Mouse (Mus musculus): ENCODE measurements around the gene Tmem53.

DNA sequence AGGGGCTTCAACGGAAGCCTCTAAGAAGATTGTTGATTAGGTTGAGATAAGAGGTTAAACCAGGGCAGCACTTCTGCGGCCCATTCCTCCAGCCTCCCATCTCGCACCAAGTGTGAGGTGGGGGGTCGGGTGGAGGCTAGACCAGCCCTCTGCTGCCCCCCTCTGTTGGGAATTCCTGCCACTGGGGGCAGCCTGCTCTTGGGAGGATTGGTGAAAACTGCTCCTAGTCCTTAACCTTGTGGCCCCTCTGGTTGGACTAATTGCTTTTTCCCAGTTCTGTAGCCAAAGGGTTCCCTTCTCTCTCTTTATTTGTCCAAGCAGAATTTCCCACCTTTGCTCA is 61.3 kb downstream of the Tmem53 start:
- TF ChIP-seq CTCF (IDR thresholded peaks at IDR 0.05; ENCODE audit: extremely low read depth, insufficient read depth, low read length) (no peak), POLR2A (IDR thresholded peaks at IDR 0.05; ENCODE audit: extremely low read depth, insufficient read depth, low read length) (no peak)
